Mouse (Mus musculus) intestine, postnatal 0 days (tissue): ENCODE measurements around the gene Ice2. TPM values are rescaled to one million over a fixed set of nuclear protein-coding genes. Genes with fewer than 3 reads are reported as not detected.

Source experiments
- ATAC-seq: fragments of 200-750 bp; cut with Nextera tagmentation; 2 replicates; pipeline ENCODE4 v1.8.0; 2017; ENCODE audit warnings: mild to moderate bottlenecking, moderate TSS enrichment, moderate library complexity
- H3K27ac ChIP-seq: fragments of 300-500 bp; sonication (generic); 2 replicates; pipeline ENCODE4 v1.5.1; 2014; ENCODE audit warnings: mild to moderate bottlenecking, low read depth, low read length, moderate library complexity
- H3K27me3 ChIP-seq: fragments of 300-500 bp; sonication (generic); replicated peaks from 2 replicates; pipeline ENCODE4 v1.6.1; 2014; ENCODE audit warnings: low read length, mixed read lengths; ENCODE audit not compliant: control insufficient read depth, insufficient read depth
- H3K36me3 ChIP-seq: fragments of 300-500 bp; sonication (generic); 2 replicates; pipeline ENCODE4 v1.6.1; 2014; ENCODE audit warnings: mild to moderate bottlenecking, moderate library complexity; ENCODE audit not compliant: control insufficient read depth, insufficient read depth
- H3K4me1 ChIP-seq: fragments of 300-500 bp; sonication (generic); replicated peaks from 2 replicates; pipeline ENCODE4 v1.6.1; 2014; ENCODE audit warnings: antibody characterized with exemption, low read length, mixed read lengths; ENCODE audit not compliant: control insufficient read depth, insufficient read depth
- H3K4me2 ChIP-seq: fragments of 300-500 bp; sonication (generic); replicated peaks from 2 replicates; pipeline ENCODE4 v1.6.1; 2014; ENCODE audit warnings: low read depth, mild to moderate bottlenecking, moderate library complexity
- H3K4me3 ChIP-seq: fragments of 300-500 bp; sonication (generic); 2 replicates; pipeline ENCODE4 v1.5.1; 2014; ENCODE audit warnings: low read depth, low read length
- H3K9ac ChIP-seq: fragments of 300-500 bp; sonication (generic); 2 replicates; pipeline ENCODE4 v1.6.1; 2014; ENCODE audit warnings: mild to moderate bottlenecking, low read depth, low read length
- H3K9me3 ChIP-seq: fragments of 300-500 bp; sonication (generic); 2 replicates; pipeline ENCODE4 v1.6.1; 2016; ENCODE audit warnings: mixed run types; ENCODE audit not compliant: control insufficient read depth
- CTCF ChIP-seq: sonication (generic); IDR thresholded peaks from 2 replicates; pipeline ENCODE4 v1.5.1; 2016; ENCODE audit warnings: low read depth, mild to moderate bottlenecking, control low read depth, antibody characterized with exemption, moderate library complexity
- WGBS: fragments of 180-500 bp; shearing (Covaris S2); extraction: QIAGEN DNeasy Blood & Tissue Kit; methylation state at CpG from one replicate; pipeline ENCODE4 v1.1.7; 2014; 5-methylcytosine and 5-hydroxymethylcytosine counted together
- polyA plus RNA-seq: library from polyadenylated mRNA; unstranded; fragments of >200 nt; fragmentation: Nextera tagmentation; extraction: Ambion mirVana; gene quantifications from 2 replicates; pipeline ENCODE4 v1.2.1, GENCODE M21; 2015

Ice2 gene
- polyA plus RNA-seq, 1 experiment from 2014 or later = 5.2 TPM

GRCm38 (mm10) chr9:69453901-69454666 is 56.4 kb downstream of the Ice2 start:
- Histone ChIP-seq H3K9me3 (no peaks in the 10 kb centered on the region), H3K27me3 (no peaks in the 10 kb centered on the region), H3K4me2 (peak overlapping the region; percentile 84), H3K4me3 (peak overlapping the region; percentile 71), H3K4me1 (peaks cover 25% of the 10 kb centered on the region), H3K27ac (peak overlapping the region; percentile 93), H3K9ac (peak overlapping the region; percentile 83), H3K36me3 (no peaks in the 10 kb centered on the region)
- TF ChIP-seq CTCF = no peak; the same call in 1 of the 2 replicates
- ATAC-seq = peak; percentile 30
- 7% methylated on average over 32 of the region's 32 CpGs for WGBS

- no peaks in the 10 kb centered on the region for H3K9me3 ChIP-seq
- peak overlapping the region; percentile 93 for H3K27ac ChIP-seq
- TF ChIP-seq CTCF = no peak
- H3K4me1 ChIP-seq = peaks cover 31% of the 10 kb centered on the region
- ATAC-seq = no peak
- H3K9ac ChIP-seq = peak overlapping the region; percentile 83
- no peaks in the 10 kb centered on the region for H3K27me3 ChIP-seq
- H3K4me2 ChIP-seq = peak overlapping the region; percentile 84
- no peaks in the 10 kb centered on the region for H3K36me3 ChIP-seq
- H3K4me3 ChIP-seq = peak overlapping the region; percentile 71
- WGBS = 42% methylated on average over 4 of the region's 4 CpGs
Measured at GRCm38 (mm10) chr9:69454691-69455090, 57.0 kb downstream of the Ice2 start.

- Histone ChIP-seq H3K36me3 (peaks cover under 1% of the 10 kb centered on the region; the same call in 1 of the 2 replicates), H3K27me3 (no peaks in the 10 kb centered on the region), H3K9me3 (no peaks in the 10 kb centered on the region), H3K27ac (peak overlapping the region; percentile 93), H3K4me3 (peak overlapping the region; percentile 71), H3K4me1 (peaks cover 38% of the 10 kb centered on the region), H3K4me2 (peak overlapping the region; percentile 84), H3K9ac (peak overlapping the region; percentile 83; the same call in 1 of the 2 replicates)
- TF ChIP-seq CTCF = no peak
- WGBS = 31% methylated on average over 4 of the region's 4 CpGs
- ATAC-seq = 0 out of 2 replicates have a peak, but pooled peaks have one; percentile 6
Measured at GRCm38 (mm10) chr9:69455391-69455790, 57.7 kb downstream of the Ice2 start.

- Histone ChIP-seq H3K4me2 (peak overlapping the region; percentile 84), H3K27me3 (no peaks in the 10 kb centered on the region), H3K36me3 (peaks cover 6% of the 10 kb centered on the region), H3K27ac (peak overlapping the region; percentile 93), H3K4me1 (peaks cover 42% of the 10 kb centered on the region), H3K9me3 (no peaks in the 10 kb centered on the region), H3K4me3 (no peak overlapping the region), H3K9ac (no peak overlapping the region)
- TF ChIP-seq CTCF = no peak
- ATAC-seq = no peak
- 62% methylated on average over 15 of the region's 15 CpGs for WGBS
Measured at GRCm38 (mm10) chr9:69456406-69457075, 58.8 kb downstream of the Ice2 start.

- Histone ChIP-seq H3K9ac (no peak overlapping the region), H3K4me3 (no peak overlapping the region), H3K4me2 (peak overlapping the region; percentile 84), H3K4me1 (peaks cover 42% of the 10 kb centered on the region), H3K27ac (peak overlapping the region; percentile 93), H3K27me3 (no peaks in the 10 kb centered on the region), H3K9me3 (no peaks in the 10 kb centered on the region), H3K36me3 (peaks cover 7% of the 10 kb centered on the region)
- no peak for TF ChIP-seq CTCF
- ATAC-seq = no peak
- 78% methylated on average over 3 of the region's 3 CpGs for WGBS
Measured at GRCm38 (mm10) chr9:69457143-69457542, 59.4 kb downstream of the Ice2 start.
